Mouse (Mus musculus) C2C12 (cell line): ENCODE data around the gene Dyrk1b.

Experiments used
- CEBPB ChIP-seq: IDR thresholded peaks from one replicate; pipeline ENCODE4 v1.6.1; 2011; ENCODE audit warnings: low read depth, mild to moderate bottlenecking, control low read depth, moderate library complexity
- CTCF ChIP-seq: IDR thresholded peaks from one replicate; pipeline ENCODE4 v1.5.1; 2011; ENCODE audit not compliant: control insufficient read depth, insufficient read depth, insufficient read length
- MAX ChIP-seq: IDR thresholded peaks from one replicate; pipeline ENCODE4 v1.6.1; 2011; ENCODE audit warnings: mild to moderate bottlenecking, control low read depth
- MYOD1 ChIP-seq: IDR thresholded peaks from one replicate; pipeline ENCODE4 v1.6.1; 2011; ENCODE audit warnings: low read depth; ENCODE audit not compliant: control insufficient read depth, insufficient read length
- MYOG ChIP-seq: IDR thresholded peaks from one replicate; pipeline ENCODE4 v1.6.1; 2011; ENCODE audit not compliant: control insufficient read depth, insufficient read length; ENCODE audit errors: extremely low read depth
- USF1 ChIP-seq: IDR thresholded peaks from one replicate; pipeline ENCODE4 v1.6.1; 2011; ENCODE audit warnings: low read depth, mild to moderate bottlenecking, control low read depth, moderate library complexity

- TF ChIP-seq CTCF, result no peak
- no peak for TF ChIP-seq USF1
- no peak for TF ChIP-seq MYOD1
- no peak for TF ChIP-seq CEBPB
- no peak for TF ChIP-seq MYOG
- TF ChIP-seq MAX, result no peak
Observed at GRCm38 (mm10) chr7:28149841-28150240, 29.4 kb upstream of the Dyrk1b start.
